Mouse (Mus musculus) kidney, embryonic 14.5 days (tissue): Measurements from ENCODE around the gene Cd19. TPM values are rescaled to one million over a fixed set of nuclear protein-coding genes. Genes with fewer than 3 reads are reported as not detected.

Experiments
- ATAC-seq: fragments of 200-750 bp; cut with Nextera tagmentation; 2 replicates; pipeline ENCODE4 v1.8.0; 2017; ENCODE audit warnings: moderate number of reproducible peaks, mild to moderate bottlenecking, moderate TSS enrichment, moderate library complexity; ENCODE audit not compliant: low FRiP score, low TSS enrichment
- H3K27ac ChIP-seq: fragments of 300-500 bp; sonication (generic); 2 replicates; pipeline ENCODE4 v1.5.1; 2014; ENCODE audit warnings: low read depth, mild to moderate bottlenecking, low read length, moderate library complexity, mixed read lengths
- H3K27me3 ChIP-seq: fragments of 300-500 bp; sonication (generic); 2 replicates; pipeline ENCODE4 v1.6.1; 2014; ENCODE audit warnings: mild to moderate bottlenecking, low read length; ENCODE audit not compliant: control insufficient read depth, insufficient read depth
- H3K36me3 ChIP-seq: fragments of 300-500 bp; sonication (generic); 2 replicates; pipeline ENCODE4 v1.6.1; 2014; ENCODE audit warnings: low read length, mixed read lengths; ENCODE audit not compliant: control insufficient read depth, insufficient read depth
- H3K4me1 ChIP-seq: fragments of 300-500 bp; sonication (generic); 2 replicates; pipeline ENCODE4 v1.6.1; 2014; ENCODE audit warnings: low read length, mixed read lengths; ENCODE audit not compliant: control insufficient read depth, insufficient read depth
- H3K4me2 ChIP-seq: fragments of 300-500 bp; sonication (generic); replicated peaks from 2 replicates; pipeline ENCODE4 v1.6.1; 2014; ENCODE audit warnings: low read depth, mild to moderate bottlenecking, low read length
- H3K4me3 ChIP-seq: fragments of 300-500 bp; sonication (generic); 2 replicates; pipeline ENCODE4 v1.5.1; 2014; ENCODE audit warnings: mild to moderate bottlenecking, low read length
- H3K9ac ChIP-seq: fragments of 300-500 bp; sonication (generic); 2 replicates; pipeline ENCODE4 v1.6.1; 2014; ENCODE audit warnings: low read depth, mild to moderate bottlenecking, low read length, moderate library complexity
- H3K9me3 ChIP-seq: fragments of 300-500 bp; sonication (generic); 2 replicates; pipeline ENCODE4 v1.6.1; 2016; ENCODE audit warnings: low read length; ENCODE audit not compliant: control insufficient read depth
- WGBS: fragments of 180-500 bp; shearing (Covaris S2); extraction: QIAGEN DNeasy Blood & Tissue Kit; methylation state at CpG from one replicate; pipeline ENCODE4 v1.1.7; 2014; 5-methylcytosine and 5-hydroxymethylcytosine counted together
- polyA plus RNA-seq: library from polyadenylated mRNA; unstranded; fragments of >200 nt; fragmentation: Nextera tagmentation; extraction: Ambion mirVana; gene quantifications from 2 replicates; pipeline ENCODE4 v1.2.1, GENCODE M21; 2014

Gene Cd19
- polyA plus RNA-seq, 1 experiment from 2014 or later = not detected

- Histone ChIP-seq H3K27me3 (no peaks in the 10 kb centered on the region), H3K9ac (peak overlapping the region; percentile 82), H3K9me3 (no peaks in the 10 kb centered on the region), H3K4me3 (peak overlapping the region; percentile 77), H3K4me2 (peak overlapping the region; percentile 82), H3K36me3 (no peaks in the 10 kb centered on the region), H3K27ac (peak overlapping the region; percentile 92), H3K4me1 (peaks cover 8% of the 10 kb centered on the region)
- ATAC-seq = no peak
- 12% methylated on average over 4 of the region's 4 CpGs for WGBS
Observed at GRCm38 (mm10) chr7:126428154-126428553, 13.5 kb upstream of the Cd19 start.

GRCm38 (mm10) chr7:126427323-126427860 is 12.7 kb upstream of the Cd19 start:
- Histone ChIP-seq H3K36me3 (no peaks in the 10 kb centered on the region), H3K4me3 (no peak overlapping the region), H3K4me1 (peaks cover 8% of the 10 kb centered on the region), H3K9ac (no peak overlapping the region), H3K27ac (no peak overlapping the region), H3K27me3 (no peaks in the 10 kb centered on the region), H3K9me3 (no peaks in the 10 kb centered on the region), H3K4me2 (no peak overlapping the region)
- WGBS = 49% methylated on average over 12 of the region's 13 CpGs
- no peak for ATAC-seq

- 82% methylated on average over 6 of the region's 6 CpGs for WGBS
- no peak for ATAC-seq
- Histone ChIP-seq H3K4me2 (no peak overlapping the region), H3K4me1 (peaks cover 4% of the 10 kb centered on the region; the same call in 1 of the 2 replicates), H3K4me3 (no peak overlapping the region), H3K9me3 (no peaks in the 10 kb centered on the region), H3K9ac (no peak overlapping the region), H3K27ac (no peak overlapping the region), H3K27me3 (no peaks in the 10 kb centered on the region), H3K36me3 (no peaks in the 10 kb centered on the region)
Observed at GRCm38 (mm10) chr7:126424161-126424560, 9.5 kb upstream of the Cd19 start.

GRCm38 (mm10) chr7:126421756-126422155 is 7.1 kb upstream of the Cd19 start:
- no peaks in the 10 kb centered on the region for H3K36me3 ChIP-seq
- no peak overlapping the region for H3K27ac ChIP-seq
- no peaks in the 10 kb centered on the region for H3K27me3 ChIP-seq
- no peak for ATAC-seq
- no peaks in the 10 kb centered on the region for H3K4me1 ChIP-seq
- no peak overlapping the region for H3K4me2 ChIP-seq
- H3K9ac ChIP-seq = no peak overlapping the region
- no peaks in the 10 kb centered on the region for H3K9me3 ChIP-seq
- no peak overlapping the region for H3K4me3 ChIP-seq
- WGBS = 92% methylated on average over 5 of the region's 5 CpGs

- Histone ChIP-seq H3K4me2 (no peak overlapping the region), H3K4me3 (no peak overlapping the region), H3K27me3 (no peaks in the 10 kb centered on the region), H3K9ac (no peak overlapping the region), H3K27ac (no peak overlapping the region), H3K9me3 (no peaks in the 10 kb centered on the region), H3K4me1 (no peaks in the 10 kb centered on the region), H3K36me3 (no peaks in the 10 kb centered on the region)
- 67% methylated on average over 3 of the region's 3 CpGs for WGBS
- ATAC-seq = no peak
Observed at GRCm38 (mm10) chr7:126418496-126418895, 3.8 kb upstream of the Cd19 start.

- no peak for ATAC-seq
- no peak overlapping the region for H3K27ac ChIP-seq
- WGBS = 90% methylated on average over 4 of the region's 4 CpGs
- H3K4me1 ChIP-seq = no peaks in the 10 kb centered on the region
- no peaks in the 10 kb centered on the region for H3K27me3 ChIP-seq
- no peaks in the 10 kb centered on the region for H3K36me3 ChIP-seq
- no peak overlapping the region for H3K9ac ChIP-seq
- no peaks in the 10 kb centered on the region for H3K9me3 ChIP-seq
- no peak overlapping the region for H3K4me3 ChIP-seq
- no peak overlapping the region for H3K4me2 ChIP-seq
Observed at GRCm38 (mm10) chr7:126417606-126418005, 2.9 kb upstream of the Cd19 start.

- ATAC-seq = no peak
- Histone ChIP-seq H3K9ac (no peak overlapping the region), H3K27me3 (no peaks in the 10 kb centered on the region), H3K4me1 (no peaks in the 10 kb centered on the region), H3K4me3 (no peak overlapping the region), H3K27ac (no peak overlapping the region), H3K36me3 (no peaks in the 10 kb centered on the region), H3K9me3 (no peaks in the 10 kb centered on the region), H3K4me2 (no peak overlapping the region)
- WGBS = 41% methylated on average over 8 of the region's 8 CpGs
Observed at GRCm38 (mm10) chr7:126417045-126417444, 2.4 kb upstream of the Cd19 start.

- Histone ChIP-seq H3K4me2 (no peak overlapping the region), H3K9me3 (no peaks in the 10 kb centered on the region), H3K27ac (no peak overlapping the region), H3K27me3 (no peaks in the 10 kb centered on the region), H3K36me3 (no peaks in the 10 kb centered on the region), H3K4me3 (no peak overlapping the region), H3K9ac (no peak overlapping the region), H3K4me1 (no peaks in the 10 kb centered on the region)
- WGBS = 61% methylated on average over 2 of the region's 2 CpGs
- ATAC-seq = no peak
Observed at GRCm38 (mm10) chr7:126416615-126417014, 1.9 kb upstream of the Cd19 start.

GRCm38 (mm10) chr7:126411061-126411460 is 3.6 kb downstream of the Cd19 start:
- no peak for ATAC-seq
- Histone ChIP-seq H3K27ac (no peak overlapping the region), H3K4me1 (no peaks in the 10 kb centered on the region), H3K4me2 (no peak overlapping the region), H3K9ac (no peak overlapping the region), H3K27me3 (no peaks in the 10 kb centered on the region), H3K4me3 (no peak overlapping the region), H3K9me3 (no peaks in the 10 kb centered on the region), H3K36me3 (no peaks in the 10 kb centered on the region)
- 89% methylated on average over 4 of the region's 4 CpGs for WGBS
